Mouse (Mus musculus) frontal cortex, postnatal 36 days (tissue): ENCODE measurements around the gene Gm3696.
"Not testable (repeated sequence)": the region's sequence is repeated elsewhere in the genome, so short reads cannot be mapped to it uniquely, and the experiment has no call there.

Experiments
- DNase-seq, 2 experiments: peaks; one replicate each; pipeline ENCODE4 v3.0.0; 2022; ENCODE audit warnings: low spot score in 2 of 2

Gene Gm3696

DNA sequence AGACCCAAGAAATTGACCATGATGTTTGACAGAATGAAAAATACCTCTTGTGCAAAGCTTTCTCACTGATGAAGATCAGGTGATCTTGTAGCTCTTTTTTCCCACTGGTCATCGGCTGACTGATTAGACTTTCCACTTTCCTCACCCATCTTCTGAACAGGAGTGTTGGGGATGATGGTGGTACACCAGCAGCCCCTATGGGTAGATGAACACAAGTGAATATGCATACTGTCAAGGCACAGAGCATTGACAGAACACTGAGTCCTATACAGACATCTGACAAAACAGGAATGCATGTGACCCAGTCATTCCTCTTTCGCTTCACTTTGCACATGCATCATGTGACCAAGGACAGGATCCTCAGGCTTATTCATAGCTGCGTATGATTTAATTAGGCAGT is at the start of gene Gm3696:
TSS of gene Gm3696 (minus strand) at position 101 of the 400 bp plus-strand sequence.
- DNase-seq, result not testable (repeated sequence)

DNA sequence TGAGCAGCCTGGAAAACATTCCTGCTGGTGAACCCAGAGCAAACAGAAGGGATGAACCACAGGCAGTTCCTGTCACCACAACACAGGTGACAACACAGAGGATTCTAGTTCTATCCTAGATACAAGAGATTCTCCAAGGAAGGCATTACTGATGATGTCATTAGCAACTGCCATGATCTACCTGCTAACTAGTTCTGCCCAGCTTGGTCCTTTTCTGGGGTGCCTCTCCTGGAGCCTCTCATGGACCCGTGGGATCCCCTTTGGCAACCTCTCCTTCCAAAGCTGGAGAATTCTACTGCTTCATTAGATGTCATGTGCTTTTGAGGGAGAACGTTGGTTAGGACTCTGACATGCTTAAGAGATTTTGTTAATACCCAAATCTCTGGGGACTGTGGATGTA is 24.9 kb upstream of the Gm3696 start, which contains the start of gene Gm6676:
TSS of gene Gm6676 (minus strand) at position 101 of the 400 bp plus-strand sequence.
- DNase-seq, result not testable (repeated sequence)

DNA sequence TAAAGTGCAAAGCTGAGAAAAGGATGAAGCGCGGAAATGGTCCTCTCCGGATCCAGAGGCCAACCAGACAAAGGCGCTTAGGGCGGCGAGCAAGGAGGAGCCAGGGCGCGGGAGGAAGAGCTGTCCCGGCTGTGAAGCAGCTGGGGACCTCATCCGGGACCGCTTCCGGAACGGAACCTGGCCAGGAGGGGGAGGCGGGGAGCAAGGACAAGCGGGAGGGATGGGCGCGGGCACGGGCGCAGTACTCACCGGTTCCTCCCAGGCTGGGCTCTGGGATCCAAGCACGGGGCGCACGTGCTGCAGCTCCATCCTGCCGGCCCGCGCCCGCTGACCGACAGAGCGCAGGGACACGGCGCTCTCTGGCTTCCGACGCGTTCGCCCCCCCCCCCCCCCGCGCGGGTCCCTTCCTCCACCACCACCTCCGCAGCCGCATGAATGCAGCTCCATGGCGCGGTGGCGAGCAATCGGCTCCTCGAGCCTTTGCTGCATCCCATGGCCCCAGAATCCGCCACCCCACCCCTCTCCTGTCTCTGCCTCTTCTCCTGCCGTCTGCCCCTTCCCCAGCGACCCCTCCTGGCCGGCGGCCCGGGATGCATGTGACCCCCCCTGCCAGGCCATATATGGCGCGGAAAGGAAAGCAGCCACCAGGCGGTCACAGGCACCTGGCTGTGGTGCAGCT is 4.8 kb upstream of the Gm3696 start:
- DNase-seq, result peak; percentile 0 to 12

DNA sequence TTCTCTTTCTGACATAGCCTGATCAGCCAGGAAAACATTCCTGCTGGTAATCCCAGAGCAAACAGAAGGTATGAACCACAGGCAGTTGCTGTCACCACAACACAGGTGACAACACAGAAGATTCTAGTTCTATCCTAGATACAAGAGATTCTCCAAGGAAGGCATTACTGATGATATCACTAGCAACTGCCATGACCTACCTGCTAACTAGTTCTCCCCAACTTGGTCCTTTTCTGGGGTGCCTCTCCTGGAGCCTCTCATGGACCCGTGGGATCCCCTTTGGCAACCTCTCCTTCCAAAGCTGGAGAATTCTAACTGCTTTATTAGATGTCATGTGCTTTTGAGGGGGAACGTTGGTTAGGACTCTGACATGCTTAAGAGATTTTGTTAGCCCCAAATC is 55.6 kb downstream of the Gm3696 start, which contains the start of gene Gm3685:
TSS of gene Gm3685 (minus strand) at position 101 of the 400 bp plus-strand sequence.
- DNase-seq, result not testable (repeated sequence)
